ENCODE assay signal across 8 mouse cellular contexts in genomic region chr11:80089817-80090214, GRCm38 (mm10). TPM values are rescaled to one million over a fixed set of nuclear protein-coding genes. Genes with fewer than 3 reads are reported as not detected.
A peak's percentile ranks its signal among the peaks of the same experiment; 100 is the strongest.
DNase-seq lines count a peak whose midpoint lies in the region; ATAC-seq and TF ChIP-seq lines count a peak whose summit lies in the region.

No protein-coding gene starts in this region.

- no peak for TF ChIP-seq EP300 in MEL (IDR thresholded peaks at IDR 0.05; ENCODE audit: low read depth in 1 of 2, low read length in 2 of 2)
- TF ChIP-seq EP300 in heart, postnatal 0 days (IDR thresholded peaks at IDR 0.05; ENCODE audit: low read depth) = no peak

- TF ChIP-seq POLR2A in MEL (IDR thresholded peaks at IDR 0.05; ENCODE audit: control insufficient read depth in 1 of 2, insufficient read depth in 1 of 2, low read depth in 1 of 2, low read length in 2 of 2, poor library complexity in 1 of 2) = no peak

- peaks cover 37% of the 10 kb centered on the region for H3K79me2 ChIP-seq in MEL (ENCODE audit: control insufficient read depth, insufficient read depth, low read length, poor library complexity)

- H3K4me3 ChIP-seq in heart, embryonic 14.5 days (ENCODE audit: control insufficient read depth in 1 of 2, insufficient read depth in 1 of 2, low read depth in 1 of 2, low read length in 2 of 2) = peak overlapping the region; percentile 89 to 99
- peak overlapping the region; percentile 93 to 95 for H3K4me3 ChIP-seq in MEL (ENCODE audit: control insufficient read depth in 1 of 2, insufficient read depth in 1 of 2, low read depth in 2 of 2, low read length in 2 of 2)
- peak overlapping the region; percentile 84 for H3K4me3 ChIP-seq in heart, postnatal 0 days (ENCODE audit: low read depth, low read length)

- TF ChIP-seq CTCF in MEL (IDR thresholded peaks at IDR 0.05 in 2 of 3, conservative IDR thresholded peaks at IDR 0.05 in 1 of 3; ENCODE audit: control insufficient read depth in 1 of 3, insufficient read depth in 1 of 3, low read depth in 2 of 3, low read length in 3 of 3, poor library complexity in 1 of 3, severe bottlenecking in 1 of 3) = no peak
- TF ChIP-seq CTCF in heart, postnatal 0 days (IDR thresholded peaks at IDR 0.05; ENCODE audit: low read depth) = no peak; the same call in 1 of the 2 replicates

- peak overlapping the region; percentile 86 for H3K4me2 ChIP-seq in heart, embryonic 14.5 days (ENCODE audit: low read length)
- peak overlapping the region; percentile 84 for H3K4me2 ChIP-seq in heart, postnatal 0 days (ENCODE audit: low read depth, low read length)

- under 1% methylated on average over 14 of the region's 14 CpGs for WGBS in heart, embryonic 14.5 days
- WGBS in heart, postnatal 0 days = 1% methylated on average over 14 of the region's 14 CpGs

- DNase-seq in heart, adult 18-20 months = no peak
- DNase-seq in MEL (ENCODE audit: low read depth, low spot score) (peak; percentile 70), adipocyte (ENCODE audit: low spot score) (no peak)
- no peak for DNase-seq in heart, postnatal 0 days (ENCODE audit: low spot score)
- peak; percentile 9 for DNase-seq in mesoderm, embryonic 11.5 days (ENCODE audit: low read depth, low spot score)
- no peak for DNase-seq in cerebellum, postnatal 36 days
- DNase-seq in kidney, postnatal 25 days = no peak

- TF ChIP-seq RAD21 in MEL (IDR thresholded peaks at IDR 0.05; ENCODE audit: low read depth, low read length) = no peak

- peak overlapping the region in 1 of 2 experiments; percentile 72; a peak in 2 of 4 replicates for H3K27ac ChIP-seq in heart, embryonic 14.5 days (replicated peaks in 1 of 2; ENCODE audit: control insufficient read depth in 1 of 2, insufficient read depth in 1 of 2, low read depth in 2 of 2, low read length in 2 of 2)
- H3K27ac ChIP-seq in MEL (ENCODE audit: control insufficient read depth, low read depth, low read length) = peak overlapping the region; percentile 76
- H3K27ac ChIP-seq in heart, postnatal 0 days (ENCODE audit: low read depth) = no peak overlapping the region

- H3K4me1 ChIP-seq in heart, embryonic 14.5 days (ENCODE audit: control insufficient read depth in 2 of 2, insufficient read depth in 2 of 2, low read length in 2 of 2) = peaks cover 0 to 10% of the 10 kb centered on the region in 2 experiments; a peak in 1 of 4 replicates
- peaks cover 19 to 21% of the 10 kb centered on the region in 2 experiments for H3K4me1 ChIP-seq in MEL (ENCODE audit: control insufficient read depth in 1 of 2, insufficient read depth in 2 of 2, low read length in 2 of 2)
- peaks cover 6% of the 10 kb centered on the region; the same call in 1 of the 2 replicates for H3K4me1 ChIP-seq in heart, postnatal 0 days (ENCODE audit: control insufficient read depth, insufficient read depth)

- no peaks in the 10 kb centered on the region for H3K27me3 ChIP-seq in heart, embryonic 14.5 days (ENCODE audit: control insufficient read depth, insufficient read depth, low read length)
- H3K27me3 ChIP-seq in MEL (ENCODE audit: control insufficient read depth in 1 of 2, insufficient read depth in 2 of 2, low read length in 2 of 2) = no peaks in the 10 kb centered on the region
- H3K27me3 ChIP-seq in heart, postnatal 0 days (ENCODE audit: control insufficient read depth, insufficient read depth, low read length) = no peaks in the 10 kb centered on the region

- H3K9me3 ChIP-seq in heart, embryonic 14.5 days (ENCODE audit: control insufficient read depth, low read length) = no peaks in the 10 kb centered on the region
- no peaks in the 10 kb centered on the region for H3K9me3 ChIP-seq in MEL (replicated peaks; ENCODE audit: insufficient read depth, low read length)
- H3K9me3 ChIP-seq in heart, postnatal 0 days (replicated peaks; ENCODE audit: control insufficient read depth, low read length) = no peaks in the 10 kb centered on the region

- ATAC-seq in heart, embryonic 14.5 days (ENCODE audit: insufficient number of reproducible peaks, insufficient read depth, low FRiP score, low read depth) = no peak
- no peak for ATAC-seq in heart, postnatal 0 days (ENCODE audit: insufficient read depth, low read depth)

- H3K36me3 ChIP-seq in heart, embryonic 14.5 days (ENCODE audit: control insufficient read depth, insufficient read depth, low read length) = peaks cover 5% of the 10 kb centered on the region; the same call in 1 of the 2 replicates
- peaks cover 3 to 42% of the 10 kb centered on the region in 2 experiments for H3K36me3 ChIP-seq in MEL (ENCODE audit: control insufficient read depth in 1 of 2, insufficient read depth in 2 of 2, low read length in 2 of 2)
- H3K36me3 ChIP-seq in heart, postnatal 0 days (replicated peaks; ENCODE audit: control insufficient read depth, insufficient read depth, low read length) = no peaks in the 10 kb centered on the region

- peak overlapping the region; percentile 98 for H3K9ac ChIP-seq in heart, embryonic 14.5 days (ENCODE audit: low read length)
- H3K9ac ChIP-seq in MEL (ENCODE audit: control insufficient read depth, low read depth, low read length, poor library complexity, severe bottlenecking) = peak overlapping the region; percentile 96
- H3K9ac ChIP-seq in heart, postnatal 0 days (replicated peaks; ENCODE audit: low read depth, low read length) = peak overlapping the region; percentile 86

TF ChIP-seq in MEL, 35 proteins besides CTCF, POLR2A, EP300 and RAD21:
- TF ChIP-seq HCFC1 (IDR thresholded peaks at IDR 0.05; ENCODE audit: low read depth, low read length) (no peak), MAX (IDR thresholded peaks at IDR 0.05; ENCODE audit: low read length) (no peak; the same call in 1 of the 2 replicates), NELFE (IDR thresholded peaks at IDR 0.05; ENCODE audit: low read depth, low read length) (no peak), MYB (IDR thresholded peaks at IDR 0.05; ENCODE audit: low read depth, low read length) (no peak), SMC3 (IDR thresholded peaks at IDR 0.05; ENCODE audit: low read depth, low read length) (no peak), ZC3H11A (IDR thresholded peaks at IDR 0.05; ENCODE audit: low read depth, low read length) (no peak), TAL1 (IDR thresholded peaks at IDR 0.05; ENCODE audit: low read length) (no peak), ZNF384 (IDR thresholded peaks at IDR 0.05; ENCODE audit: low read depth, low read length) (0 out of 2 replicates have a peak, but pooled peaks have one; percentile 3), E2F4 (IDR thresholded peaks at IDR 0.05; ENCODE audit: borderline replicate concordance, low read depth, low read length) (0 out of 2 replicates have a peak, but pooled peaks have one; percentile 46), UBTF (IDR thresholded peaks at IDR 0.05; ENCODE audit: borderline replicate concordance, insufficient read depth, low read depth, low read length) (0 out of 2 replicates have a peak, but pooled peaks have one; percentile 8), MEF2A (IDR thresholded peaks at IDR 0.05; ENCODE audit: extremely low read depth, insufficient replicate concordance, low read depth, low read length, poor library complexity, severe bottlenecking) (no peak), MAFK (IDR thresholded peaks at IDR 0.05; ENCODE audit: borderline replicate concordance, low read depth, low read length) (no peak), MXI1 (IDR thresholded peaks at IDR 0.05; ENCODE audit: low read depth, low read length) (peak; percentile 60; the same call in 1 of the 2 replicates), ELF1 (IDR thresholded peaks at IDR 0.05; ENCODE audit: low read depth, low read length) (no peak), USF1 (IDR thresholded peaks at IDR 0.05; ENCODE audit: low read depth, low read length) (no peak), TCF12 (IDR thresholded peaks at IDR 0.05; ENCODE audit: low read depth, low read length) (no peak), GATA1 (IDR thresholded peaks at IDR 0.05; ENCODE audit: low read depth, low read length) (no peak), CHD1 (IDR thresholded peaks at IDR 0.05; ENCODE audit: low read depth, low read length) (peak; percentile 88), KAT2A (conservative IDR thresholded peaks at IDR 0.05; ENCODE audit: low read depth, low read length) (no peak), POLR2AphosphoS2 (IDR thresholded peaks at IDR 0.05; ENCODE audit: low read length) (no peak)

RNA-seq across cellular contexts. Expression of gene Atad5, which starts 0.6 kb away (rescaled TPM):
- 5.3 and 5.6 TPM in 2 replicates for polyA plus RNA-seq in heart, embryonic 14.5 days (2014; fragmentation: Nextera tagmentation; extraction: Ambion mirVana)
- under 1 TPM; 0.77 to 0.87 TPM for total RNA-seq in heart, adult 18-20 months (2021)
- 22.1 and 22.6 TPM in 2 replicates for total RNA-seq in MEL (2012; rRNA removed)
- polyA plus RNA-seq in MEL (2012; ENCODE audit: insufficient read depth in 1 of 2, insufficient read length in 2 of 2, low read depth in 1 of 2, low replicate concordance in 2 of 2, missing spikeins in 1 of 2) = 10 to 100 TPM; 17.1 to 66.9 TPM
- 3.3 and 4.2 TPM in 2 replicates for total RNA-seq in heart, postnatal 0 days (2014; rRNA removed; ENCODE audit: low replicate concordance)
- polyA plus RNA-seq in heart, postnatal 0 days (2015; fragmentation: Nextera tagmentation; extraction: Ambion mirVana) = 1.5 and 1.8 TPM in 2 replicates

RNA-seq across cellular contexts. Expression of gene Crlf3, which starts 9.0 kb away (rescaled TPM):
- polyA plus RNA-seq in heart, embryonic 14.5 days (2014; fragmentation: Nextera tagmentation; extraction: Ambion mirVana) = 32.5 and 33.3 TPM in 2 replicates
- total RNA-seq in heart, adult 18-20 months (2021) = 10 to 100 TPM; 11.5 to 12.1 TPM
- 104 and 107 TPM in 2 replicates for total RNA-seq in MEL (2012; rRNA removed)
- polyA plus RNA-seq in MEL (2012; ENCODE audit: insufficient read depth in 1 of 2, insufficient read length in 2 of 2, low read depth in 1 of 2, low replicate concordance in 2 of 2, missing spikeins in 1 of 2) = 10 to 100 TPM in 1 of 2 experiments, not detected in 1; 71.7 TPM
- total RNA-seq in heart, postnatal 0 days (2014; rRNA removed; ENCODE audit: low replicate concordance) = 12.6 and 28.0 TPM in 2 replicates
- polyA plus RNA-seq in heart, postnatal 0 days (2015; fragmentation: Nextera tagmentation; extraction: Ambion mirVana) = 19.7 and 22.3 TPM in 2 replicates

RNA-seq across cellular contexts. Expression of gene Tefm, which starts 52.2 kb away (rescaled TPM):
- 28.3 and 29.4 TPM in 2 replicates for polyA plus RNA-seq in heart, embryonic 14.5 days (2014; fragmentation: Nextera tagmentation; extraction: Ambion mirVana)
- 10 to 100 TPM; 28.8 to 29.8 TPM for total RNA-seq in heart, adult 18-20 months (2021)
- total RNA-seq in MEL (2012; rRNA removed) = 30.0 and 33.9 TPM in 2 replicates
- 10 to 100 TPM in 1 of 2 experiments, not detected in 1; 23.6 TPM for polyA plus RNA-seq in MEL (2012; ENCODE audit: insufficient read depth in 1 of 2, insufficient read length in 2 of 2, low read depth in 1 of 2, low replicate concordance in 2 of 2, missing spikeins in 1 of 2)
- total RNA-seq in heart, postnatal 0 days (2014; rRNA removed; ENCODE audit: low replicate concordance) = 32.4 and 40.3 TPM in 2 replicates
- polyA plus RNA-seq in heart, postnatal 0 days (2015; fragmentation: Nextera tagmentation; extraction: Ambion mirVana) = 37.6 and 39.9 TPM in 2 replicates

Comparison
In these comparisons a context has a peak if more than half of its experiments do, and no peak if none do; other contexts are left out.
1. DNase-seq: peak in MEL (single experiment) and mesoderm, embryonic 11.5 days (single experiment); none in heart, adult 18-20 months (0 of 2), heart, postnatal 0 days (single experiment), cerebellum, postnatal 36 days (0 of 2), adipocyte (single experiment) and kidney, postnatal 25 days (0 of 2).
2. Peak in every context shown above with its lines, with median percentiles within 50 percentile points of each other: H3K4me3 ChIP-seq and H3K9ac ChIP-seq.